17 mouse cellular contexts compared by ENCODE assay signal in the genomic region with DNA sequence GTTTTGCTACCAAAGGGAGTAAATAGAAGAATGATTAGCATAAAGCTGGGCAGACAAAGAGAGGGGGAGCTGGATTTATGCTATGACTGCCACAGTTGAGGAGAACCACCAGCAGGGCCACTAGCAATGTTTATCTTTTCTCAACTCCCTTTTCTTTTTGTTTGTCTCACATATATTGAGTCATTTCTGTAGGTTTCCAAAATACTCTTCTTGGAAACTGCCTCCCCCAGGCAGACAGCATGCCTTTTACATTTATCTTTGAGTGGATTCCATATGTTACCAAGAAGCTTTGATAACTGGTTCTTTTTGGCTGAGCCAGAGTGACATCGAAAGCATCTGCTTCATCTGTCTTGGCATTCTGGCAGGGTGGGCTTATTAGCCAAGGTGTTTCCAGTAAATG.
"Had no signal": no experiment of that assay in that cellular context is flagged by ENCODE, and none has a peak within 500 bp of the region (broad histone marks: within the 10 kb centered on the region; RNA-seq: fewer than 3 reads in every experiment).

No protein-coding gene starts in this region.

- DNase-seq: gastrocnemius, adult 2 months; gastrocnemius, postnatal 10 days; gastrocnemius, postnatal 25 days; heart, adult 2 months; heart, postnatal 10 days; heart, postnatal 4 days; kidney, adult 18-20 months; kidney, adult 8-10 months; kidney, postnatal 10 days; kidney, postnatal 25 days; kidney, postnatal 4 days; liver; liver, embryonic 13.5 days had no signal

- ATAC-seq: hindbrain, embryonic 16.5 days; inflammation-experienced regulatory T-cells, adult 6 months; intestine, embryonic 15.5 days; intestine, postnatal 0 days had no signal
